Mouse (Mus musculus): ENCODE data around the gene Trim39.
"Not testable (repeated sequence)": the region's sequence is repeated elsewhere in the genome, so short reads cannot be mapped to it uniquely, and the experiment has no call there.

Gene Trim39

DNA sequence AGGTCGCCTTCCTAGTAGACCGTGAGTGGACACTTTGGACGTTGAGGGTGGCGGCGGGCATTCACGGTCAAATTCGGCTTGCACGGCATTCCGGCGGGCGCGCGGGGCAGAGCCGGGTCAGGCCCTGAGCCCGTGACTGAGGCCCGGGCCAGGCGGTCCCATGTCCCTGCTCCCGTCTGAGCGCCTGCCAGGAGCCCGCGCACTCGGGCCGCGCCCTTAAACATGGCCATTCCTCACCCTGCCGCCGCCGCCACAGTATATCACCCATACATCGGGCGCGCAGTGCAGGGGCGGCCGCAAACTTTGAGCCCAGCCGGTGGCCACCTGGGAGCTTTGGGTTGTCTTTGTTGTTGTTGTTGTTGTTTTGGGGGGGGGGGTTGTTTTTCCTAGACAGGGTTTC lies 23.2 kb downstream of the Trim39 start:
- no peak for DNase-seq (ENCODE audit: low spot score in 2 of 2)

DNA sequence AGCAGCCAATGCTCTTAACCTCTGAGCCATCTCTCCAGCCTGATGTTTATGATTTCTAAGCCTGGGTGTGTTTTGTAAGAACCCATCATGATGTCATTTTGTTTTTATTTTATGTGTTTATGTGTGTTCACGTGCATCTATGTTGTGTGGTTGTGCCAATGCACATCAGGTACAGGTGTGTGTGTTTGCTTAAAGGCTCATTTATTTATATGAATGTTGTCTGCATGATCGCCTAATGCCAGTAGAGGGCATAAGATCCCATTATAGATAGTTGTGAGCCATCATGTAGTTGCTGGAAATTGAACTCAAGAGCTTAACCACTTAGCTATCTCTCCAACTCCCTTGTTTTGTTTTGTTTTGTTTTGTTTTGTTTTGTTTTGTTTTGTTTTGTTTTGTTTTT lies 26.3 kb downstream of the Trim39 start:
- no peak for DNase-seq (ENCODE audit: low spot score in 2 of 2)

DNA sequence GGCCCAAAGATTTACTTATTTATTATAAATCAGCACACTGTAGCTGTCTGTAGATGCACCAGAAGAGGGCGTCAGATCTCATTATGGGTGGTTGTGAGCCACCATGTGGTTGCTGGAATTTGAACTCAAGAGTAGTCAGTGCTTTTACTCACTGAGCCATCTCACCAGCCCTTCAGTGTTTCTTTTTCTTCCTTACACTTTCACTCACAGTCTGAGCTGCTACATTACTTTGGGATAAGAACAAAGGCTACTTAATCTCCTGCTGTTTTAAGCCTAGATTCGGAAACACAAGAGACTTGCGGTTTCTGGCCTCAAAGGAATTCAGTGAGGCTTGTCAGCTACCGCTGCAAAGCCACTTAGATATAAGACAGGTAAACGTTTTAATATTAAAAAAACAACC lies 28.0 kb downstream of the Trim39 start:
- no peak for DNase-seq (ENCODE audit: low spot score in 2 of 2)

DNA sequence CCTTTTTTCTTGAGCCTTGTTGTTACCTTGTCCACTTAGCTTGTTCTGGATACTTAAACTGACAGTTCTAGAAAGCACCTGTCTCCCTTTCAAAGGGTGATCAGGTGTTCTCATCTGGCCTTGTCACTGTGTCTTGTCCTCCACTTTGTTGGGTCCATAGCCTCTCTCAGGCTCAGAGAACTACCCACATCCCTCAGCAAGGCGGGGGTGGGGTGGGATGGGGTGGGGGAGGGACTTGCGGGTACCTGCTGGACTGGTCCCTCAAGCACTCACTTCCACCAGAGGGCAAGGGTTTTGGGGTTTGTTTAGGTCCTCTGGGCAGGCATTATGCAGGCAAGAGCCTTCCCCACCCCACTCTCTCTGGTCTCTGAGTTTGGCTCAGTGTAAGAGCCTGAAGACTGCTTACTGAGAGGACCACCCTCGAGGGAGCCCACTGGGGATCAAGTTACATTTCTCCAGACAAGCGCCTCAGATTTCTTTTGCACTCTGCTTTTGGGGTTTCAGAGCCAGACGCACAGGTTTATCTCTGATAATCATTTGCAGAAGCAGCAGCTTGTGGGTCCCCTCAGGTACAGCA lies 31.3 kb downstream of the Trim39 start:
- no peak for DNase-seq (ENCODE audit: low spot score in 2 of 2)

DNA sequence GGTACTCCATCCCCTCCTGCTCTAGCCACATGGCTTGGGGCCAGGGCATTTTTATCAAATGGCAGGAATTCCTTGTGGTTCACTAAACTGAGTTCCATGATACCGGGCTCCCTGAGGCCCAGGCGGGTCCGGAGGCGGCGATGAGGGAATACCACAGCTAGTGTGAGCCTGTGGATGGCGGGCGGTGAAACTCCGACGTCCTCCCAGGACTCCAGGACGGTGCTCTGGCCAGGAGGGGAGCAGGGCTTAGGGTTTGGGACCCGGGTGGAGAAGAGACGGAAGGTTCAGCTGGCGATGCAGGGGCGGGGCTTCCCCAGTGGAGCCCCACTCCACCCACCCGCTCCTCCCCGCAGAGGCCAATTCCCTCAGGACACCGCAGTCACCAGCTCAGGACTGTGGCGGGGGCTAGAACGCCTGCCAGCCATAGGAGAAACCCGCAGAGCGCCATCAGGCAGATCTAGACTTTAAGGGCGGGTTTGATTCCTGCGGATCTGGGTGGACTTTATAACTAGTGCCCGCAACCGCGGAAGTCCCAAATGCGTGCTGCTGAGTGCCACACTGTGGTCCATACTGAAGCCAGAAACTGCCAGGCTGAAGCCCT lies 34.6 kb downstream of the Trim39 start:
- DNase-seq (ENCODE audit: low spot score in 2 of 2) = no peak

DNA sequence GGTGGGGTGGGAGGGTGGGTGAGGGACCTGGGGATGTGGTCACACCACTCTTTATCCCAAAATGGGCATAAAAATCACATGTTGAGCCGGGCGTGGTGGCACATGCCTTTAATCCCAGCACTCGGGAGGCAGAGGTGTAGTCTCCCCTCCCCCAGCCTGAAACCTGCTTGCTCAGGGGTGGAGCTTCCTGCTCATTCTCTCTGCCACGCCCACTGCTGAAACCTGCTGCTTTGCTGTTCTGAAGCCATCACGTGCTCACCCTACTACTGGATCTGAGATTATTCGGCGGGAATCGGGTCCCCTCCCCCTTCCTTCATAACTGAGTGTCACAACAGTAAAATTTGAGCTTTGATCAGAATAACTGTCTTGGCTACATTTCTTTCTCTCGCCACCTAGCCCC lies 36.7 kb downstream of the Trim39 start:
- not testable (repeated sequence) for DNase-seq (ENCODE audit: low spot score in 2 of 2)

DNA sequence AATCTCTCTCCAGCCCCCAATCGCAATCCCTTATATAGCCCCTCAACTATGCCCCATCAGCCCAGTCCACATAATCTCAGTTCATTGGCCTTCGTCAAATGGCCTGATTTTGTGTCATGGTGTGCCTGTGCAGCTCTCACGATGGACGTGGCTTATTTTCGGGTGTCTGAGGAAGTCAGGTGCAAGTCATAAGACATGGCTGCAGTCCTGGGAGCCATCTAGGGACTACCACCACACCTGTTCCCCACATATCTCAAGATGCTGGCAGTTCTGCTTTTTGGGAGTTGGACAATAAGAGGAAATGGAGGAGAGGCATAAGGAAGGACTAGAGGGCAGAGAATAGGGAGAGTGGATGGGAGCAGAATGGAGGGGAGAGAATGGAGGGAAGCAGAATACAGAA lies 38.5 kb downstream of the Trim39 start:
- no peak for DNase-seq (ENCODE audit: low spot score in 2 of 2)

DNA sequence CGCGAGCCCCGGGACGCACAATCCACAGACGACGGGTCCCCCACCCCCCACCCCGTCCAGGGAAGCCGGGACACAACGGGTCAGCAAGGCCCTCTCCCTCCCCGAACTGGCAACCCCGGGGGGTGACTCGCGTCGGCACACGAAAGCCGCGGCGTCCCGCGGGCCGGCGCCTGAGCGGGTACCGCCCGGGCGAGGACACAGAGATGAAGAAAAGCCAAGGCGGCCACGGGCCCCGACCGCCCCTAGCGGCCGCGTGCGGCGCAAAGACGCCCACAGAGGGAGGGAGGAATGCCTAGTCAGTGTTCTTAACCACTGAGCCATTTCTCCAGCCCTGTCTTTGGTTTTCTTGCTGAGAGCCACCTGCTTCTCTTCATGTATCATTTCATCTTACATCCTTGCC lies 40.7 kb downstream of the Trim39 start:
- peak in 1 of 2 experiments; percentile 46 for DNase-seq (ENCODE audit: low spot score in 2 of 2)

DNA sequence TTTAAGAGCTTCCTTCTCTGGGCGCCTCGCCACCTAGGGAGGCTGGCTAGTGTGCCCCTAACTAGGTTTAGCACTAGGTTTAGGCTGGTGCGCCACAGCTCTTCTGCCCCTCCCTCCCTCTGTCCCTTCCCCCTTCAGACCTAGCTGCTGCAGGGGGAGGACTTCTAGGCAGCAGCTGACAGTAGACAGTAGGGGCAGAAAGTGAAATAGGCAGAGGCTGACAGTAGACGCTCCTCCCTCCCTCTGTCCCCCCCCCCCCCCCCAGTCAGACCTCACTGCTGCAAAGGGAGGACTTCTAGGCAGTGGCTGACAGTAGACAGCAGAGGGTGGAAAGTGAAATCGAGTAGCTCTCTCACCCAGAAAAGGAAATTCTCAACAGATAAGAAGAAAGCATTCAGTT lies 43.0 kb downstream of the Trim39 start:
- no peak for DNase-seq (ENCODE audit: low spot score in 2 of 2)

DNA sequence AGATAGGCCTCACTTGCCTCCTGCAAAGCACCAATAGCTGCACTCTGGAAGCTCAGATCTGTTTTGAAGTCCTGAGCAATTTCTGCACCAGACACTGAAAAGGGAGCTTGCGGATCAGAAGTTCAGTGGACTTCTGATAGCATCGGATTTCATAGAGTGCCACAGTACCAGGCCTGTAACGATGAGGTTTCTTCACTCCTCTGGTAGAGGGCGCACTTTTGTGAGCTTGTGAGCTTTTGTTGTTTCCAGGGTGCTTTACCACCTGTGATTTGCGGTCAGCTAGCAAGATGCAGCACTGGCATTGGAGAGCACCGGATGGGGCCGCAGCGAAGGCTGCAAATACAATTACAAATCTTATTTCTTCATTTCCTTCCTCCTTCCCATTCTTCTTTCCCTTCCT lies 45.1 kb downstream of the Trim39 start:
- no peak for DNase-seq (ENCODE audit: low spot score in 2 of 2)

DNA sequence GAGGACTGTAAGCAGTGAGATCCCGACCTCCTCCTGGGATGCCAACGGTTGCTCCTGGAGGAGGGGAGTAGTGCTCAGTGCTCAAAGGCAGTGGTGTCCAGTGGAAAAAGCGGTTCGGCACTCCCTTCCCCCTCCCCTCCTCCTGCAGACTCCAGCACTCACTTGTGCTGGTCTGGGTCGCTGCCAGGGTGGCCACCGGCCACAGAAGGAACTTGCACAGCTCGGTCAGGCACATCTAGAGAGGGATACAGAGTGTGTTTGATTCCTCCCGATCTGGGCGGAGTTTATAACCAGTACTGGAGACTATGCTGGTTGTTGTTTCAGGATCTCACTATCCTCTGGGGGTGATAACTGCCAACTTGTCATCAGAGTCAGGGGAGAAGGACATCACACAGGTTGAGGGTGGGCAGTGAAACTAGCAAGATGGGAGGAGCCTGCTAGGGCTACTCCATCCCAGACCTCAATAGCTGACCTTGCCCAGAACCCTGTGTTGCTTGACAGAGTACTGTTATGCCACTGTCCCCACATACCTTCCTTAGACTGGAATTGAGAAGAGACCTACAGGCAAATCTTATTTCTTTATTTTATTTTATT lies 46.7 kb downstream of the Trim39 start:
- DNase-seq (ENCODE audit: low spot score in 2 of 2) = no peak

DNA sequence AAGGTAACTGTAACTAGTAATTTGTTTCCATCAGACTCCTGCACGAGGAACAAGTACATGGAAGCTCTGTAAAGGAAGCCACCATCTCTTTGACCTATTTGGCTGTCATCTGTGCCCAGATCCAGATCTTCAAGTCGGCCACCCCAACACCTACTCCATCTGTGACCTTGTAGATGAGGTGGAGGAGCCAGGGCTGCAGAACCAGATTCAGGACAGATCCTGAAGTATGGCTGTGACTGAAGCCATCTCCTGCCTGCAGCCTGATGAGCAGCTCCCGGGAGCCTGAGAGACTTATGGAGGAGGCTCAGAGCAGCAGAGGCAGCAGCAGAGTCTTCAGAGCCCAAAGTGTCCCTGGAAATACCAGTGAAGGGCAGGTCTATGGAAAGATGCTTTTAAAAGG lies 47.6 kb downstream of the Trim39 start:
- no peak for DNase-seq (ENCODE audit: low spot score in 2 of 2)

DNA sequence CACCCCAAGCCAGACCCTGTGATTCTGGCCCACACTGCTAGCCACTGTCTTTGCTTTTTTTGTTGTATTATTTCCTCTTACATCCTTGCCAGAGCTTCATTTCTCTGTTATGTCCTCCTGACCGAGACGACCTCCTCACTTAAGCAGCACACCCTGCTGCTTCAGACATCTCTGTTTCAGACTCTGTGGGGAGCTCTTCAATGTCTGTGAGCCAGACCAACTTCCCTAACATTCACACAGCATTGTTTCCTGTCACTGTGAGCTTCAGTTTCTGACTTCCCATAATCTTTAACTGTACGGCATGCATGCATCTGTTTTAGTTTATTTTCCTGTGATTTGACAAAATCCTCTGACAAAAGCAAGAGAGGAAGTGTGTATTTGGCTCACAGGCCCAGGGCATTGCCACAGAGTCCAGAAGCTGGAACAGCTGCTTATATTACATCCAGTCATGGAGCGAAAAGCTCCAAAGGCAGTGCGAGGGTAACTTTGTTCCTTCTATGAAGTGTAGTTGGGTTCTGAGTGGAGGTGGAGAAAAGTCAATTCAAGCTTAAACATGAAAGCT lies 53.4 kb downstream of the Trim39 start:
- no peak for DNase-seq (ENCODE audit: low spot score in 2 of 2)

DNA sequence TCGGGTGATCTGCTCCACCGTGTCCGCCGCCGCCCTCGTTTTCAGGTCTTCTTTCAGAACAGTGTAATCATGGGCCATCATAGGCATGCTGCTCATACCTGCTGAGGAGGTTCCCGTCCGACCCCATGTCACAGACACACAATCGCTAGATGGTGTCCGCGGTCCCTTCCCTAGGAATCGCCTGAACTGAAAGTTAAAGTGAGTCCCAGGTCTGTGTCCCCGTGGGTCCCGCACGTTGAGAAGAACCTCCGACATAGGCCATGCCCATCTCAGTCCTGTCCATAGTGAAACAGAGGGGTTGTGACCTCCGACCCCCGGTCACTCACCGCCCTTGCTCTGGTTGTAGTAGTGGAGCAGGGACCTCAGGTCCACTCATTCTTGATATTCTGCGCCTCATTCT lies 56.5 kb downstream of the Trim39 start:
- DNase-seq (ENCODE audit: low spot score in 2 of 2) = no peak
